Mouse (Mus musculus): ENCODE data around the gene Snx22. TPM values are rescaled to one million over a fixed set of nuclear protein-coding genes. Genes with fewer than 3 reads are reported as not detected.

Gene Snx22
- total and polyA plus RNA-seq, 3 experiments: 0.43 to 10.1 TPM; not detected in 1

DNA sequence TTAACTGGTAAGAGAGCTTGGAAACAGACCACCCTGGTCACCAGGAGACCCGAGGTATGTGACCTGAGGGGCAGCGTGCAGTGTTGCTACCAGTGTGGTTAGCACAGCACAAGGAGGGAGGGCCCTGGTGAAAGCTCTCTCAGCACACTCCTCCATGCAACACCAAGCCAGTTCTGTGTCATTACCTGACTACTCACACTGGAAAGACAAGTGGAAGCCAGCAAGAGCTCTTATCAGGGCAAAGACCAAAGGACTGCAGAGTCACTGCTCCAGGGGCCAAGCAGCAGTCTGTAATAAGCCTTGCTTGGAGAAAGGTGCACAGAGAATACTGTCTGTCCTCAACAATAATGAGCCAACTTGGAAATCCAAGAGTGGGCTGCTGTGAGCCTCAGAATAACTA, 23.1 kb upstream of the Snx22 start:
- Histone ChIP-seq H3K27me3 (ENCODE audit: control insufficient read depth in 1 of 2, insufficient read depth in 2 of 2, low read length in 2 of 2) (no peaks in the 10 kb centered on the region), H3K9me3 (replicated peaks; ENCODE audit: insufficient read depth, low read length) (no peaks in the 10 kb centered on the region), H3K4me3 (ENCODE audit: control insufficient read depth in 1 of 2, insufficient read depth in 1 of 2, low read depth in 2 of 2, low read length in 2 of 2) (no peak overlapping the region), H3K9ac (ENCODE audit: control insufficient read depth, low read depth, low read length, poor library complexity, severe bottlenecking) (no peak overlapping the region), H3K79me2 (ENCODE audit: control insufficient read depth, insufficient read depth, low read length, poor library complexity) (no peaks in the 10 kb centered on the region), H3K4me1 (ENCODE audit: control insufficient read depth in 1 of 2, insufficient read depth in 2 of 2, low read length in 2 of 2) (no peaks in the 10 kb centered on the region), H3K27ac (ENCODE audit: control insufficient read depth, low read depth, low read length) (no peak overlapping the region), H3K36me3 (ENCODE audit: control insufficient read depth in 1 of 2, insufficient read depth in 2 of 2, low read length in 2 of 2) (peaks cover 0 to 21% of the 10 kb centered on the region in 2 experiments; a peak in 2 of 4 replicates)
- TF ChIP-seq POLR2A (IDR thresholded peaks at IDR 0.05; ENCODE audit: control insufficient read depth in 1 of 2, insufficient read depth in 1 of 2, low read depth in 1 of 2, low read length in 2 of 2, poor library complexity in 1 of 2) (no peak), E2F4 (IDR thresholded peaks at IDR 0.05; ENCODE audit: borderline replicate concordance, low read depth, low read length) (no peak), MEF2A (IDR thresholded peaks at IDR 0.05; ENCODE audit: extremely low read depth, insufficient replicate concordance, low read depth, low read length, poor library complexity, severe bottlenecking) (no peak), USF2 (IDR thresholded peaks at IDR 0.05; ENCODE audit: borderline replicate concordance in 1 of 2, insufficient read depth in 1 of 2, low read depth in 1 of 2, low read length in 2 of 2) (no peak), ZMIZ1 (IDR thresholded peaks at IDR 0.05; ENCODE audit: low read depth, low read length) (no peak), TBP (IDR thresholded peaks at IDR 0.05; ENCODE audit: low read depth, low read length) (no peak), HCFC1 (IDR thresholded peaks at IDR 0.05; ENCODE audit: low read depth, low read length) (no peak), CTCF (IDR thresholded peaks at IDR 0.05 in 2 of 3, conservative IDR thresholded peaks at IDR 0.05 in 1 of 3; ENCODE audit: control insufficient read depth in 1 of 3, insufficient read depth in 1 of 3, low read depth in 2 of 3, low read length in 3 of 3, poor library complexity in 1 of 3, severe bottlenecking in 1 of 3) (no peak), ZC3H11A (IDR thresholded peaks at IDR 0.05; ENCODE audit: low read depth, low read length) (no peak), EP300 (IDR thresholded peaks at IDR 0.05; ENCODE audit: low read depth in 1 of 2, low read length in 2 of 2) (no peak), KAT2A (conservative IDR thresholded peaks at IDR 0.05; ENCODE audit: low read depth, low read length) (no peak), TAL1 (IDR thresholded peaks at IDR 0.05; ENCODE audit: low read length) (no peak), MXI1 (IDR thresholded peaks at IDR 0.05; ENCODE audit: low read depth, low read length) (no peak), ZKSCAN1 (IDR thresholded peaks at IDR 0.05; ENCODE audit: low read depth, low read length) (no peak), POLR2AphosphoS5 (IDR thresholded peaks at IDR 0.05; ENCODE audit: borderline replicate concordance, low read depth, low read length) (no peak), MAX (IDR thresholded peaks at IDR 0.05; ENCODE audit: low read length) (no peak), MAFK (IDR thresholded peaks at IDR 0.05; ENCODE audit: borderline replicate concordance, low read depth, low read length) (no peak), NELFE (IDR thresholded peaks at IDR 0.05; ENCODE audit: low read depth, low read length) (no peak), CHD2 (IDR thresholded peaks at IDR 0.05; ENCODE audit: low read length) (no peak)
- DNase-seq (ENCODE audit: low read depth, low spot score): no peak

GRCm38 (mm10) chr9:66091327-66092231, 22.1 kb upstream of the Snx22 start:
- no peaks in the 10 kb centered on the region for H3K4me1 ChIP-seq (ENCODE audit: control insufficient read depth in 1 of 2, insufficient read depth in 2 of 2, low read length in 2 of 2)
- no peak for DNase-seq (ENCODE audit: low read depth, low spot score)
- no peaks in the 10 kb centered on the region for H3K27me3 ChIP-seq (ENCODE audit: control insufficient read depth in 1 of 2, insufficient read depth in 2 of 2, low read length in 2 of 2)
- H3K9ac ChIP-seq (ENCODE audit: control insufficient read depth, low read depth, low read length, poor library complexity, severe bottlenecking): no peak overlapping the region
- peaks cover 0 to 17% of the 10 kb centered on the region in 2 experiments; a peak in 2 of 4 replicates for H3K36me3 ChIP-seq (ENCODE audit: control insufficient read depth in 1 of 2, insufficient read depth in 2 of 2, low read length in 2 of 2)
- TF ChIP-seq POLR2AphosphoS5 (IDR thresholded peaks at IDR 0.05; ENCODE audit: borderline replicate concordance, low read depth, low read length) (no peak), POLR2AphosphoS2 (IDR thresholded peaks at IDR 0.05; ENCODE audit: low read length) (no peak), E2F4 (IDR thresholded peaks at IDR 0.05; ENCODE audit: borderline replicate concordance, low read depth, low read length) (no peak), NRF1 (IDR thresholded peaks at IDR 0.05; ENCODE audit: insufficient read depth, low read depth, low read length, poor library complexity, severe bottlenecking) (no peak), MXI1 (IDR thresholded peaks at IDR 0.05; ENCODE audit: low read depth, low read length) (no peak), TCF12 (IDR thresholded peaks at IDR 0.05; ENCODE audit: low read depth, low read length) (no peak), TBP (IDR thresholded peaks at IDR 0.05; ENCODE audit: low read depth, low read length) (no peak), NELFE (IDR thresholded peaks at IDR 0.05; ENCODE audit: low read depth, low read length) (no peak), GABPA (IDR thresholded peaks at IDR 0.05; ENCODE audit: low read depth, low read length) (no peak), CHD1 (IDR thresholded peaks at IDR 0.05; ENCODE audit: low read depth, low read length) (no peak)
- no peak overlapping the region for H3K27ac ChIP-seq (ENCODE audit: control insufficient read depth, low read depth, low read length)
- no peaks in the 10 kb centered on the region for H3K9me3 ChIP-seq (replicated peaks; ENCODE audit: insufficient read depth, low read length)
- H3K79me2 ChIP-seq (ENCODE audit: control insufficient read depth, insufficient read depth, low read length, poor library complexity): no peaks in the 10 kb centered on the region
- H3K4me3 ChIP-seq (ENCODE audit: control insufficient read depth in 1 of 2, insufficient read depth in 1 of 2, low read depth in 2 of 2, low read length in 2 of 2): no peak overlapping the region

Measured in MEL (cell line).